18 mouse cellular contexts compared by ENCODE assay signal in the genomic region with DNA sequence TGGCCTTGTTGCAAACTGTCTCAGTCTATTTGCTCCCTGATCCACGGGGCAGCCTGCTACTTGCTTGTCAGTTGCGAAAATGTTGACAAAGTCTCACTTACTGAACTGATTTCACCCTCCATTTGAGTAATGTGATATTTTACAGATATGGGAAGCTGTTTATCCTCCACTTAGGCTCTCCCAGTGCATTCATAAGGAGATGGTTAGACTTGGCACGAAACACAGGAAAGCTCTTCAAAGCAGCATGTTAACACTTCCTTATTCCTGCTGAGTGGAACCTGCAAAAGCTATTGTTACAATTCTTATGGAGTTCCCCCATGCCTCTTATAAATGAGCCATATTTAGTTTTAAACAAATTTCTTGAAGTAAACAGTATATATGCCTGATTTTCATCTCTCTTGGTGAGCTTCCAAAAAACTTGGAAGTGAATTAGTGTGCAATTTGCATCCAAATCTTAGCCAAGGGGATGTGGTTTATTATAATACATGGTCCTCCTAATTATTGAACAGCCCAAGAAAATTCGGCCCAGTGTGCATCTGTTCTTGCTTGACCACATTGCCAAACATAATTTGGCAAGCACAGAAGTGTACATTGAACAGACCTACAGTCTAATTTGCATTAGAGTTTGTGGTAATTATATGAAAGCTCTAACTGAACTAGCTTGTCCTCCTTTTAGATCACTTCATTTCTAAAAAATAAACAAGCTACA.
DNase-seq lines count a peak whose midpoint lies in the region; ATAC-seq and TF ChIP-seq lines count a peak whose summit lies in the region.
"Had no signal": no experiment of that assay in that cellular context is flagged by ENCODE, and none has a peak within 500 bp of the region (broad histone marks: within the 10 kb centered on the region; RNA-seq: fewer than 3 reads in every experiment).

No protein-coding gene starts in this region.

- 51% methylated on average over 4 of the region's 4 CpGs for WGBS in heart, embryonic 11.5 days (ENCODE audit: insufficient replicate concordance)
- 65% methylated on average over 4 of the region's 4 CpGs for WGBS in midbrain, postnatal 0 days
- 74% methylated on average over 4 of the region's 4 CpGs for WGBS in midbrain, embryonic 14.5 days
- 32% methylated on average over 4 of the region's 4 CpGs for WGBS in embryonic facial prominence, embryonic 14.5 days

- no peaks in the 10 kb centered on the region for H3K9me3 ChIP-seq in heart, embryonic 11.5 days (replicated peaks; ENCODE audit: control insufficient read depth, low read length)
- H3K9me3 ChIP-seq in midbrain, postnatal 0 days (ENCODE audit: low read length) = no peaks in the 10 kb centered on the region
- no peaks in the 10 kb centered on the region for H3K9me3 ChIP-seq in midbrain, embryonic 14.5 days (ENCODE audit: control insufficient read depth, low read length)
- no peaks in the 10 kb centered on the region for H3K9me3 ChIP-seq in embryonic facial prominence, embryonic 14.5 days (ENCODE audit: control insufficient read depth, low read length)
- H3K9me3 ChIP-seq: heart, embryonic 15.5 days; lung, embryonic 15.5 days had no signal

- H3K4me2 ChIP-seq in heart, embryonic 11.5 days = no peak overlapping the region
- no peak overlapping the region for H3K4me2 ChIP-seq in midbrain, postnatal 0 days (ENCODE audit: low read depth, low read length, poor library complexity, severe bottlenecking)
- no peak overlapping the region for H3K4me2 ChIP-seq in midbrain, embryonic 14.5 days (ENCODE audit: low read length)
- H3K4me2 ChIP-seq in embryonic facial prominence, embryonic 14.5 days (ENCODE audit: low read depth, low read length) = no peak overlapping the region
- H3K4me2 ChIP-seq: heart, embryonic 15.5 days; lung, embryonic 15.5 days had no signal

- no peak for TF ChIP-seq CTCF in midbrain, postnatal 0 days (IDR thresholded peaks at IDR 0.05)

- no peak overlapping the region for H3K27ac ChIP-seq in heart, embryonic 11.5 days (ENCODE audit: low read depth, low read length)
- H3K27ac ChIP-seq in midbrain, postnatal 0 days (ENCODE audit: low read depth, low read length) = no peak overlapping the region
- H3K27ac ChIP-seq in midbrain, embryonic 14.5 days (replicated peaks; ENCODE audit: low read depth, low read length) = no peak overlapping the region
- no peak overlapping the region for H3K27ac ChIP-seq in embryonic facial prominence, embryonic 14.5 days (replicated peaks; ENCODE audit: low read depth, low read length)
- H3K27ac ChIP-seq: heart, embryonic 15.5 days; lung, embryonic 15.5 days had no signal

- H3K36me3 ChIP-seq in heart, embryonic 11.5 days (ENCODE audit: control insufficient read depth, insufficient read depth, low read length) = no peaks in the 10 kb centered on the region
- no peaks in the 10 kb centered on the region for H3K36me3 ChIP-seq in midbrain, postnatal 0 days (ENCODE audit: insufficient read depth, low read length)
- no peaks in the 10 kb centered on the region for H3K36me3 ChIP-seq in midbrain, embryonic 14.5 days (ENCODE audit: control insufficient read depth, insufficient read depth, low read length)
- H3K36me3 ChIP-seq in embryonic facial prominence, embryonic 14.5 days (ENCODE audit: control insufficient read depth, insufficient read depth, low read length) = no peaks in the 10 kb centered on the region
- H3K36me3 ChIP-seq: heart, embryonic 15.5 days; lung, embryonic 15.5 days had no signal

- ATAC-seq in heart, embryonic 11.5 days (replicated peaks; ENCODE audit: insufficient number of reproducible peaks, low FRiP score, low TSS enrichment) = no peak
- ATAC-seq in midbrain, postnatal 0 days (ENCODE audit: low FRiP score) = no peak
- no peak for ATAC-seq in midbrain, embryonic 14.5 days (ENCODE audit: low FRiP score, low TSS enrichment)
- peak; percentile 79 for ATAC-seq in embryonic facial prominence, embryonic 14.5 days (ENCODE audit: low read depth)
- no peak for ATAC-seq in megakaryocyte, adult 5-6 weeks (ENCODE audit: poor library complexity, severe bottlenecking)

- DNase-seq in heart, adult 8-10 months (ENCODE audit: low spot score) = peak; percentile 4
- peak; percentile 15 for DNase-seq in midbrain, postnatal 0 days (ENCODE audit: low spot score)
- DNase-seq in midbrain, embryonic 14.5 days = no peak
- DNase-seq in embryonic facial prominence, embryonic 14.5 days (ENCODE audit: low spot score) = peak; percentile 86
- peak; percentile 26 for DNase-seq in lung, postnatal 25 days (ENCODE audit: low spot score)
- DNase-seq in cerebellum, postnatal 4 days (ENCODE audit: low spot score in 2 of 2) = no peak
- DNase-seq: adrenal gland, adult 2 months; B cell, adult 2 months; cerebellum, adult 9-10 months; kidney, adult 11 months; kidney, postnatal 25 days; left cerebral cortex, postnatal 4 days; liver; thymus, postnatal 25 days had no signal

- H3K27me3 ChIP-seq in heart, embryonic 11.5 days (ENCODE audit: control insufficient read depth, insufficient read depth, low read length) = no peaks in the 10 kb centered on the region
- no peaks in the 10 kb centered on the region for H3K27me3 ChIP-seq in midbrain, postnatal 0 days (ENCODE audit: insufficient read depth, low read length)
- H3K27me3 ChIP-seq in midbrain, embryonic 14.5 days (ENCODE audit: control insufficient read depth, insufficient read depth, low read length) = no peaks in the 10 kb centered on the region
- no peaks in the 10 kb centered on the region for H3K27me3 ChIP-seq in embryonic facial prominence, embryonic 14.5 days (replicated peaks; ENCODE audit: control insufficient read depth, insufficient read depth, low read length)
- H3K27me3 ChIP-seq: heart, embryonic 15.5 days; lung, embryonic 15.5 days had no signal

- no peaks in the 10 kb centered on the region for H3K4me1 ChIP-seq in heart, embryonic 11.5 days (ENCODE audit: control insufficient read depth, insufficient read depth, low read length)
- H3K4me1 ChIP-seq in midbrain, postnatal 0 days (ENCODE audit: insufficient read depth, low read length) = no peaks in the 10 kb centered on the region
- no peaks in the 10 kb centered on the region for H3K4me1 ChIP-seq in midbrain, embryonic 14.5 days (ENCODE audit: control insufficient read depth, insufficient read depth, low read length)
- peaks cover 8% of the 10 kb centered on the region for H3K4me1 ChIP-seq in embryonic facial prominence, embryonic 14.5 days (ENCODE audit: control insufficient read depth, insufficient read depth, low read length)
- H3K4me1 ChIP-seq: heart, embryonic 15.5 days had no signal

- H3K4me3 ChIP-seq in heart, embryonic 11.5 days (ENCODE audit: low read depth, low read length) = no peak overlapping the region
- H3K4me3 ChIP-seq in midbrain, postnatal 0 days (ENCODE audit: low read depth, low read length) = no peak overlapping the region
- no peak overlapping the region for H3K4me3 ChIP-seq in midbrain, embryonic 14.5 days (replicated peaks; ENCODE audit: low read depth, low read length)
- no peak overlapping the region for H3K4me3 ChIP-seq in embryonic facial prominence, embryonic 14.5 days (ENCODE audit: low read depth, low read length)
- H3K4me3 ChIP-seq: heart, embryonic 15.5 days; lung, embryonic 15.5 days had no signal

- H3K9ac ChIP-seq in heart, embryonic 11.5 days (ENCODE audit: low read depth, low read length) = no peak overlapping the region
- H3K9ac ChIP-seq in midbrain, postnatal 0 days (replicated peaks; ENCODE audit: low read length, poor library complexity, severe bottlenecking) = no peak overlapping the region
- H3K9ac ChIP-seq in midbrain, embryonic 14.5 days (replicated peaks; ENCODE audit: low read length) = no peak overlapping the region
- no peak overlapping the region for H3K9ac ChIP-seq in embryonic facial prominence, embryonic 14.5 days (ENCODE audit: low read depth, low read length)
- H3K9ac ChIP-seq: heart, embryonic 15.5 days; lung, embryonic 15.5 days had no signal

Comparison
In these comparisons a context has a peak if more than half of its experiments do, and no peak if none do; other contexts are left out.
1. DNase-seq: peak in heart, adult 8-10 months (single experiment), midbrain, postnatal 0 days (single experiment), embryonic facial prominence, embryonic 14.5 days (single experiment) and lung, postnatal 25 days (single experiment); none in midbrain, embryonic 14.5 days (single experiment) and cerebellum, postnatal 4 days (0 of 2).